Mouse (Mus musculus) stomach, embryonic 14.5 days (tissue): ENCODE results near the gene Park7. TPM values are rescaled to one million over a fixed set of nuclear protein-coding genes. Genes with fewer than 3 reads are reported as not detected.

Experiments
- ATAC-seq: fragments of 200-750 bp; cut with Nextera tagmentation; 2 replicates; pipeline ENCODE4 v1.8.0; 2017; ENCODE audit warnings: low read depth, moderate TSS enrichment; ENCODE audit not compliant: insufficient number of reproducible peaks, insufficient read depth, low FRiP score
- H3K27ac ChIP-seq: fragments of 300-500 bp; sonication (generic); 2 replicates; pipeline ENCODE4 v1.5.1; 2014; ENCODE audit warnings: mild to moderate bottlenecking, low read length, moderate library complexity, mixed read lengths
- H3K27me3 ChIP-seq: fragments of 300-500 bp; sonication (generic); 2 replicates; pipeline ENCODE4 v1.6.1; 2014; ENCODE audit warnings: low read length, control low read depth, mixed read lengths; ENCODE audit not compliant: control insufficient read depth, insufficient read depth
- H3K36me3 ChIP-seq: fragments of 300-500 bp; sonication (generic); 2 replicates; pipeline ENCODE4 v1.6.1; 2014; ENCODE audit warnings: mild to moderate bottlenecking, control low read depth, low read length, moderate library complexity, mixed read lengths; ENCODE audit not compliant: control insufficient read depth, insufficient read depth
- H3K4me1 ChIP-seq: fragments of 300-500 bp; sonication (generic); 2 replicates; pipeline ENCODE4 v1.6.1; 2014; ENCODE audit warnings: low read length, control low read depth, mixed read lengths; ENCODE audit not compliant: control insufficient read depth, insufficient read depth
- H3K4me2 ChIP-seq: fragments of 300-500 bp; sonication (generic); replicated peaks from 2 replicates; pipeline ENCODE4 v1.6.1; 2014; ENCODE audit warnings: low read depth, low read length, control low read depth
- H3K4me3 ChIP-seq: fragments of 300-500 bp; sonication (generic); 2 replicates; pipeline ENCODE4 v1.5.1; 2014; ENCODE audit warnings: low read depth, low read length, control low read depth
- H3K9ac ChIP-seq: fragments of 300-500 bp; sonication (generic); replicated peaks from 2 replicates; pipeline ENCODE4 v1.6.1; 2014; ENCODE audit warnings: low read depth, mild to moderate bottlenecking, control low read depth, low read length, moderate library complexity, mixed read lengths
- H3K9me3 ChIP-seq: fragments of 300-500 bp; sonication (generic); 2 replicates; pipeline ENCODE4 v1.6.1; 2016; ENCODE audit warnings: low read depth, low read length, control low read depth; ENCODE audit not compliant: control insufficient read depth
- WGBS: fragments of 180-500 bp; shearing (Covaris S2); extraction: QIAGEN DNeasy Blood & Tissue Kit; methylation state at CpG from one replicate; pipeline ENCODE4 v1.1.7; 2014; 5-methylcytosine and 5-hydroxymethylcytosine counted together
- polyA plus RNA-seq: library from polyadenylated mRNA; unstranded; fragments of >200 nt; fragmentation: Nextera tagmentation; extraction: Ambion mirVana; gene quantifications from 2 replicates; pipeline ENCODE4 v1.2.1, GENCODE M21; 2014

The Park7 gene
- polyA plus RNA-seq, 1 experiment from 2014 or later = 440 TPM

- H3K27me3 ChIP-seq = no peaks in the 10 kb centered on the region
- H3K27ac ChIP-seq = no peak overlapping the region
- 93% methylated on average over 8 of the region's 8 CpGs for WGBS
- peaks cover 37% of the 10 kb centered on the region for H3K36me3 ChIP-seq
- no peak overlapping the region for H3K9ac ChIP-seq
- H3K4me3 ChIP-seq = no peak overlapping the region
- 0 out of 2 replicates have a peak, but pooled peaks cover 6% of the 10 kb centered on the region for H3K4me1 ChIP-seq
- ATAC-seq = no peak
- no peak overlapping the region for H3K4me2 ChIP-seq
- H3K9me3 ChIP-seq = no peaks in the 10 kb centered on the region
Observed at GRCm38 (mm10) chr4:150907099-150907498, 7.1 kb downstream of the Park7 start.

DNA sequence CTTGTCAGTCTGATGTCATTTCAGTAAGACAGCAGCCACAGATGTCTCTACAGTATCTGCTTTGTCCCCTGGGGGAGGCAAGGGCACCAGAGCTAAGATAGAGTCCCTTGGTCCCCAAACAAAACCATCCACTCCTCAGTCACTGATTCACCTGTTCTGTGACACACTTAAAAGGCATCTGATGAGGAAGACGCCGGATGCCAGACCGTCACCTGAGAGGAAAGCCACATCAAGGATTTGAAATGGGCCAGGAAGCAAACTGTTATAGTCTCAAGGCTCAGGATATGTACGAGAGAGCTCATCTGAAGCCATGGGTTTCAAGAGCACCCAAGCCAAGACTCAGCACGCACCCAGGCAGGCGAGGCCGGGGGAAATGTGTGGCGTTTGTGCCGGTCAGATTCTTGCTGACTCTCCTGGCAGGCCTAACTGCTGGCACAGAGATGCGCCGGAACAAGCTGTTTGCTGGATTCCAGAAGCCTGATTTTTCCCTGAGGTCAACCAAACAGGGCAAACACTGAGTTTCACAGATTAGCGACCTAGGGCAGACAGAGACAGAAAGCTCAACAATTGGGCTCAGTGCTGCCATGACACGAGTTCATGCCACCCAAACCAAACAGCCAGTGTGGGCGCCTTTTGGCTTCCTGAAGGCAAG is 11.0 kb downstream of the Park7 start:
- H3K4me3 ChIP-seq = no peak overlapping the region
- no peaks in the 10 kb centered on the region for H3K27me3 ChIP-seq
- peaks cover 67% of the 10 kb centered on the region for H3K36me3 ChIP-seq
- no peaks in the 10 kb centered on the region for H3K4me1 ChIP-seq
- H3K9me3 ChIP-seq = no peaks in the 10 kb centered on the region
- no peak overlapping the region for H3K27ac ChIP-seq
- H3K4me2 ChIP-seq = no peak overlapping the region
- no peak overlapping the region for H3K9ac ChIP-seq
- ATAC-seq = no peak
- 92% methylated on average over 14 of the region's 14 CpGs for WGBS

DNA sequence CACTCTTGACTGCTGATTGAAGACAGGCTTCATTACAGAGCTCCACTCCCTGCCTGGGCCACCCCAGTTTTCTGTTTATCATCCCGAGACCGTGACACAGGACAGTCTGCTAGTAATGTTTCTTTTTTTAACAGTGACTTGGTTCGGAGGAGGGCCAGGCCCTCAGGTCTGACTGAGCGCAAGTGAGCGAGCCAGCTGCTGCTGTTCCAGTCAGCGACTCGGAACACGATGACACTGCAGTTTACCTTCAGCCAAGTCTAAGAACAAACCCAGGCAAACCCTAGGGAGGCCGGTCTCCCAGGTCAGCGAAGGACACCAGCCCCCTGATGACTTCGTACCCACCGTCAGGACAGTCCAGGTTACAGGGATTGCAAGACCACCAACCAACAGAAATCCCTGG is 12.2 kb downstream of the Park7 start:
- H3K4me1 ChIP-seq = no peaks in the 10 kb centered on the region
- H3K27me3 ChIP-seq = no peaks in the 10 kb centered on the region
- peaks cover 76% of the 10 kb centered on the region for H3K36me3 ChIP-seq
- no peak overlapping the region for H3K4me3 ChIP-seq
- no peaks in the 10 kb centered on the region for H3K9me3 ChIP-seq
- ATAC-seq = no peak
- no peak overlapping the region for H3K27ac ChIP-seq
- H3K4me2 ChIP-seq = no peak overlapping the region
- H3K9ac ChIP-seq = no peak overlapping the region
- 88% methylated on average over 12 of the region's 12 CpGs for WGBS

GRCm38 (mm10) chr4:150901651-150902050 is 12.6 kb downstream of the Park7 start:
- WGBS = 60% methylated on average over 9 of the region's 9 CpGs
- Histone ChIP-seq H3K27me3 (no peaks in the 10 kb centered on the region), H3K9me3 (no peaks in the 10 kb centered on the region), H3K27ac (no peak overlapping the region), H3K4me2 (no peak overlapping the region), H3K36me3 (peaks cover 76% of the 10 kb centered on the region), H3K9ac (no peak overlapping the region), H3K4me3 (no peak overlapping the region), H3K4me1 (no peaks in the 10 kb centered on the region)
- no peak for ATAC-seq

- no peak for ATAC-seq
- Histone ChIP-seq H3K36me3 (peaks cover 79% of the 10 kb centered on the region), H3K9me3 (no peaks in the 10 kb centered on the region), H3K4me3 (no peak overlapping the region), H3K27ac (no peak overlapping the region), H3K4me2 (no peak overlapping the region), H3K4me1 (no peaks in the 10 kb centered on the region), H3K27me3 (no peaks in the 10 kb centered on the region), H3K9ac (no peak overlapping the region)
- 95% methylated on average over 13 of the region's 13 CpGs for WGBS
Observed at GRCm38 (mm10) chr4:150900486-150900885, 13.8 kb downstream of the Park7 start.

DNA sequence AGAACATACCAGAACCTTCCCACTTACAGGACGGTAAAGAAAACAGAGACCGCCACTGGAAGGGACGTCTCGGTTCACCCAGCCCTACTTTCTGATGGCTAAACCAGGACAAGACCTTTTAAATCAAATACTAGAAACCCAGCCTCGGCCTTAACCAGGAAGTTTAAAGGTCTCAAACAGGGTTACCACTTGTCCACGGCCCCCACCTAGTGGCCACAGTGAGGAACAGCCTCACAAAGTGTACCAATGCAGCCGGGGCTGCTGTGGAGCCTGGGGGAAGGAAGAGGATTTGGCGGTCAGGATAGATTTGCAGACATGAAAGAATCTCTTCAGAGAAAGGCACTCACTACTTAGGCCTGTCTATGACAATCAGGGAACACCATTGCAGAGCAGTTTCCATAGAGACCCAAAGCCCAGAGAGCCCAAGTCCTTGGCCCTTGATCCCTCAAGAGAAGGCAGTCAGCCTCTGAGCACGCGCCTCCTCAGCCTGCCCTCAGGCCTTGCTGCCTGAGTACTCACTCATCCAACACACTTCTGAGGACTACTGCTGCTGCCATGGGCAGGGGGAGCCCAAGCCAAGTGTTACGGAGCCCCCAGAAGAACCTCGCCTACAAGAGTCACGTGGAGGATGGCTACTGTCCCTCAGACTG is 15.4 kb downstream of the Park7 start:
- H3K9ac ChIP-seq = no peak overlapping the region
- ATAC-seq = 0 out of 2 replicates have a peak, but pooled peaks have one; percentile 11
- no peak overlapping the region for H3K27ac ChIP-seq
- no peaks in the 10 kb centered on the region for H3K27me3 ChIP-seq
- peaks cover 69% of the 10 kb centered on the region; the same call in 1 of the 2 replicates for H3K36me3 ChIP-seq
- H3K4me1 ChIP-seq = no peaks in the 10 kb centered on the region
- no peaks in the 10 kb centered on the region for H3K9me3 ChIP-seq
- H3K4me3 ChIP-seq = no peak overlapping the region
- no peak overlapping the region for H3K4me2 ChIP-seq
- WGBS = 57% methylated on average over 13 of the region's 13 CpGs

DNA sequence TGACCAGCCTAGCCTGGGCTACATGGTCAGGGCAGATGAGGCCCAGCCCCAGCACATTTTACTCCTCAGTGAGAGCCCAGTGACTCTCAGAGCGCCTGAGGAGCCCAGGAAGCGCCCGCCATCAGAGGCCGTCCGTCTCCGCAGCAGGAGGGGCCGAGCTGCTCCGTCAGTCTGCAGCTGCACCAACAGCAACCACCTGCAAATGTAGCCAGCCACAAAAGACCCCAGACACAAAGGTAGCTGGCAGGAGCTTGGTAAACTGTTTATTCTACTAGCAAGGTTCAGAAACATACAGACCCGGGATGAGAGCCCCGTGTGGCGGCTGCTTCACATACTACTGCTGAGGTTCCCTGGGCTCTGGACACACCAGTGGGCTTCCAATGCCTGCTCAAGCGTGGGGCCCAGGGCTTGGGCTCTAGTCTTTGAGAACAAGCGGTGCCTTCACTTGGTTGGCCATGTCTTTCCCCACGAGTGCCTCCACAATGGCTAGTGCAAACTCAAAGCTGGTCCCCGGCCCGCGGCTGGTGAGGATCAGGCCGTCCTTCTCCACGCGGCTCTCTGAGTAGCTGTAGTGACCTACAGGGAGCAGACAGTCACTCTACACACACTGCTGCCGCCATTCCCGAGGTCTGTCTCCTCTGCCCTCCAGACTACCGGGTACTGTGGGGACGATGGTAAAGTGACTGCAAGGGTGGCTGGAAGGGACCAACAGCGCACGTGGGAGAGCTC is 17.2 kb downstream of the Park7 start:
- Histone ChIP-seq H3K4me2 (no peak overlapping the region), H3K9me3 (no peaks in the 10 kb centered on the region), H3K27me3 (no peaks in the 10 kb centered on the region), H3K9ac (no peak overlapping the region), H3K4me3 (no peak overlapping the region), H3K4me1 (no peaks in the 10 kb centered on the region), H3K27ac (no peak overlapping the region), H3K36me3 (peaks cover 54% of the 10 kb centered on the region; the same call in 1 of the 2 replicates)
- WGBS = 94% methylated on average over 26 of the region's 26 CpGs
- ATAC-seq = no peak

- Histone ChIP-seq H3K4me2 (no peak overlapping the region), H3K4me3 (no peak overlapping the region), H3K27me3 (no peaks in the 10 kb centered on the region), H3K36me3 (peaks cover 33% of the 10 kb centered on the region; the same call in 1 of the 2 replicates), H3K9ac (no peak overlapping the region), H3K27ac (no peak overlapping the region), H3K4me1 (peaks cover 7% of the 10 kb centered on the region; the same call in 1 of the 2 replicates), H3K9me3 (no peaks in the 10 kb centered on the region)
- no peak for ATAC-seq
- WGBS = 61% methylated on average over 8 of the region's 8 CpGs
Observed at GRCm38 (mm10) chr4:150894718-150895501, 19.3 kb downstream of the Park7 start.
